Mouse (Mus musculus) thymus, adult 2 months (tissue): Measurements from ENCODE around the gene Ifi203. TPM values are rescaled to one million over a fixed set of nuclear protein-coding genes. Genes with fewer than 3 reads are reported as not detected.
"Not testable (repeated sequence)": the region's sequence is repeated elsewhere in the genome, so short reads cannot be mapped to it uniquely, and the experiment has no call there.

Source experiments
- DNase-seq: peaks from one replicate; pipeline ENCODE4 v3.0.0; 2021
- H3K27ac ChIP-seq: fragments of 200-500 bp; 2 replicates; pipeline ENCODE4 v1.5.1; 2012; ENCODE audit warnings: low read length, control low read depth; ENCODE audit not compliant: control insufficient read depth, insufficient read depth
- H3K27me3 ChIP-seq: fragments of 200-500 bp; 2 replicates; pipeline ENCODE4 v1.6.1; 2012; ENCODE audit warnings: mild to moderate bottlenecking, low read length, moderate library complexity, mixed read lengths; ENCODE audit not compliant: control insufficient read depth, insufficient read depth
- H3K36me3 ChIP-seq: fragments of 200-500 bp; 2 replicates; pipeline ENCODE4 v1.6.1; 2012; ENCODE audit warnings: mild to moderate bottlenecking, low read length, moderate library complexity; ENCODE audit not compliant: control insufficient read depth, insufficient read depth
- H3K4me1 ChIP-seq: fragments of 200-500 bp; replicated peaks from 2 replicates; pipeline ENCODE4 v1.6.1; 2012; ENCODE audit warnings: low read length; ENCODE audit not compliant: control insufficient read depth, insufficient read depth
- H3K4me3 ChIP-seq: fragments of 200-500 bp; 2 replicates; pipeline ENCODE4 v1.5.1; 2012; ENCODE audit warnings: mild to moderate bottlenecking, low read length, control low read depth, moderate library complexity; ENCODE audit not compliant: control insufficient read depth, insufficient read depth
- CTCF ChIP-seq: fragments of 200-500 bp; IDR thresholded peaks from 2 replicates; pipeline ENCODE4 v1.5.1; 2012; ENCODE audit warnings: mild to moderate bottlenecking, control low read depth, low read length, moderate library complexity, borderline replicate concordance; ENCODE audit not compliant: control insufficient read depth, poor library complexity, insufficient read depth; ENCODE audit errors: extremely low read depth
- POLR2A ChIP-seq: fragments of 200-500 bp; IDR thresholded peaks from 2 replicates; pipeline ENCODE4 v1.6.1; 2012; ENCODE audit warnings: mild to moderate bottlenecking, low read length, control low read depth, moderate library complexity; ENCODE audit not compliant: control insufficient read depth, poor library complexity, insufficient read depth; ENCODE audit errors: extremely low read depth
- WGBS: fragments of 180-500 bp; shearing (Covaris S2); methylation state at CpG from one replicate; pipeline ENCODE4 v1.1.7; 2018; 5-methylcytosine and 5-hydroxymethylcytosine counted together
- polyA plus RNA-seq: library from polyadenylated mRNA; depleted of rRNA; stranded (reverse); fragments of >200 nt; gene quantifications from 2 replicates; pipeline ENCODE4 v1.2.3, GENCODE M21; 2012; rRNA removed

Ifi203 gene
- 19.0 and 27.7 TPM in 2 replicates for polyA plus RNA-seq

GRCm38 (mm10) chr1:173941924-173942779, at the start of gene Ifi203, which contains the start of gene Mndal:
Ifi203 (minus strand) TSS chr1:173942672.
Mndal (minus strand) TSS chr1:173942491.
- Histone ChIP-seq H3K27ac (peak within 1 kb of the TSS; percentile 80), H3K4me3 (peak within 1 kb of the TSS; percentile 18)
- H3K4me1 ChIP-seq, H3K27me3 ChIP-seq, H3K36me3 ChIP-seq, DNase-seq: not testable (repeated sequence)
- 2% methylated on average over 3 of the region's 3 CpGs for WGBS

GRCm38 (mm10) chr1:173982694-173983305, 40.3 kb upstream of the Ifi203 start, which contains the start of gene Ifi202b:
Ifi202b (minus strand) TSS chr1:173982744.
- not testable (repeated sequence) for H3K4me1 ChIP-seq, H3K4me3 ChIP-seq, H3K36me3 ChIP-seq, H3K27me3 ChIP-seq, H3K27ac ChIP-seq, DNase-seq
- WGBS: 95% methylated on average over 6 of the region's 6 CpGs

GRCm38 (mm10) chr1:173981038-173981437, 38.6 kb upstream of the Ifi203 start:
- not testable (repeated sequence) for H3K4me3 ChIP-seq, H3K36me3 ChIP-seq, DNase-seq, H3K4me1 ChIP-seq, H3K27me3 ChIP-seq, H3K27ac ChIP-seq
- 93% methylated on average over 3 of the region's 3 CpGs for WGBS

- DNase-seq: no peak
- Histone ChIP-seq H3K36me3 (no peaks in the 10 kb centered on the region), H3K27ac (no peak overlapping the region), H3K27me3 (no peaks in the 10 kb centered on the region), H3K4me3 (no peak overlapping the region), H3K4me1 (no peaks in the 10 kb centered on the region)
- no peak for TF ChIP-seq POLR2A
- TF ChIP-seq CTCF: no peak
These were observed 35.1 kb upstream of the Ifi203 start for GRCm38 (mm10) chr1:173977622-173978021.

GRCm38 (mm10) chr1:173973111-173973510, 30.6 kb upstream of the Ifi203 start:
- Histone ChIP-seq H3K4me1 (no peaks in the 10 kb centered on the region), H3K27me3 (no peaks in the 10 kb centered on the region), H3K36me3 (no peaks in the 10 kb centered on the region), H3K27ac (no peak overlapping the region), H3K4me3 (no peak overlapping the region)
- no peak for DNase-seq
- no peak for TF ChIP-seq POLR2A
- TF ChIP-seq CTCF: no peak

- DNase-seq, H3K27ac ChIP-seq, H3K36me3 ChIP-seq, H3K4me1 ChIP-seq, H3K27me3 ChIP-seq, H3K4me3 ChIP-seq: not testable (repeated sequence)
- 84% methylated on average over 1 of the region's 1 CpGs for WGBS
These were observed 19.0 kb upstream of the Ifi203 start for GRCm38 (mm10) chr1:173961491-173961890.

- not testable (repeated sequence) for H3K4me3 ChIP-seq, H3K4me1 ChIP-seq, H3K27me3 ChIP-seq, H3K36me3 ChIP-seq, DNase-seq, H3K27ac ChIP-seq
- 97% methylated on average over 3 of the region's 3 CpGs for WGBS
These were observed 17.5 kb upstream of the Ifi203 start for GRCm38 (mm10) chr1:173959998-173960397.

- H3K4me1 ChIP-seq, H3K4me3 ChIP-seq, H3K36me3 ChIP-seq, H3K27ac ChIP-seq, DNase-seq, H3K27me3 ChIP-seq: not testable (repeated sequence)
- WGBS: 90% methylated on average over 3 of the region's 3 CpGs
These were observed 13.5 kb upstream of the Ifi203 start for GRCm38 (mm10) chr1:173955839-173956527.
